Mouse (Mus musculus): Measurements from ENCODE around the gene Slc12a1.
"Not testable (repeated sequence)": the region's sequence is repeated elsewhere in the genome, so short reads cannot be mapped to it uniquely, and the experiment has no call there.

The Slc12a1 gene

GRCm38 (mm10) chr2:125152388-125152787 lies at the start of gene Slc12a1:
Gene Slc12a1, plus strand, starts transcription at chr2:125152505.
- in situ Hi-C loops (cut with MboI; ENCODE audit: low sequenced_read_pairs): no loop called here

GRCm38 (mm10) chr2:125104491-125104890 lies 47.8 kb upstream of the Slc12a1 start:
- in situ Hi-C loops (cut with MboI; ENCODE audit: low sequenced_read_pairs): not testable (repeated sequence)

GRCm38 (mm10) chr2:125106536-125106935 lies 45.8 kb upstream of the Slc12a1 start:
- in situ Hi-C loops (cut with MboI; ENCODE audit: low sequenced_read_pairs): not testable (repeated sequence)

GRCm38 (mm10) chr2:125119381-125120110 lies 32.8 kb upstream of the Slc12a1 start:
- in situ Hi-C loops (cut with MboI; ENCODE audit: low sequenced_read_pairs): no loop called here

- in situ Hi-C loops (cut with MboI; ENCODE audit: low sequenced_read_pairs): no loop called here
Measured at GRCm38 (mm10) chr2:125122288-125122623, 30.0 kb upstream of the Slc12a1 start.

- in situ Hi-C loops (cut with MboI; ENCODE audit: low sequenced_read_pairs): no loop called here
Measured at GRCm38 (mm10) chr2:125122624-125123476, 29.5 kb upstream of the Slc12a1 start.

- in situ Hi-C loops (cut with MboI; ENCODE audit: low sequenced_read_pairs): no loop called here
Measured at GRCm38 (mm10) chr2:125123477-125123852, 28.8 kb upstream of the Slc12a1 start, which contains the start of gene Myef2. Gene Myef2, minus strand, starts transcription at chr2:125123661.

GRCm38 (mm10) chr2:125125824-125126223 lies 26.5 kb upstream of the Slc12a1 start:
- in situ Hi-C loops (cut with MboI; ENCODE audit: low sequenced_read_pairs): no loop called here

GRCm38 (mm10) chr2:125126792-125127191 lies 25.5 kb upstream of the Slc12a1 start:
- in situ Hi-C loops (cut with MboI; ENCODE audit: low sequenced_read_pairs): no loop called here

GRCm38 (mm10) chr2:125134113-125134512 lies 18.2 kb upstream of the Slc12a1 start:
- in situ Hi-C loops (cut with MboI; ENCODE audit: low sequenced_read_pairs): no loop called here

- in situ Hi-C loops (cut with MboI; ENCODE audit: low sequenced_read_pairs): no loop called here
Measured at GRCm38 (mm10) chr2:125135903-125136811, 16.1 kb upstream of the Slc12a1 start, which contains the start of gene Ctxn2. Gene Ctxn2, plus strand, starts transcription at chr2:125136692.

- in situ Hi-C loops (cut with MboI; ENCODE audit: low sequenced_read_pairs): no loop called here
Measured at GRCm38 (mm10) chr2:125136846-125137245, 15.5 kb upstream of the Slc12a1 start.

- in situ Hi-C loops (cut with MboI; ENCODE audit: low sequenced_read_pairs): no loop called here
Measured at GRCm38 (mm10) chr2:125142336-125142735, 10.0 kb upstream of the Slc12a1 start.

GRCm38 (mm10) chr2:125154294-125154693 lies 2.0 kb downstream of the Slc12a1 start:
- in situ Hi-C loops (cut with MboI; ENCODE audit: low sequenced_read_pairs): no loop called here

- in situ Hi-C loops (cut with MboI; ENCODE audit: low sequenced_read_pairs): no loop called here
Measured at GRCm38 (mm10) chr2:125155504-125155903, 3.2 kb downstream of the Slc12a1 start.

GRCm38 (mm10) chr2:125162012-125162470 lies 9.7 kb downstream of the Slc12a1 start:
- in situ Hi-C loops (cut with MboI; ENCODE audit: low sequenced_read_pairs): no loop called here

GRCm38 (mm10) chr2:125178225-125178798 lies 26.0 kb downstream of the Slc12a1 start:
- in situ Hi-C loops (cut with MboI; ENCODE audit: low sequenced_read_pairs): no loop called here

GRCm38 (mm10) chr2:125187904-125188303 lies 35.6 kb downstream of the Slc12a1 start:
- in situ Hi-C loops (cut with MboI; ENCODE audit: low sequenced_read_pairs): no loop called here

- in situ Hi-C loops (cut with MboI; ENCODE audit: low sequenced_read_pairs): no loop called here
Measured at GRCm38 (mm10) chr2:125189197-125189596, 36.9 kb downstream of the Slc12a1 start.

- in situ Hi-C loops (cut with MboI; ENCODE audit: low sequenced_read_pairs): no loop called here
Measured at GRCm38 (mm10) chr2:125192905-125193304, 40.6 kb downstream of the Slc12a1 start.
